Mouse (Mus musculus): ENCODE results near the gene Zmpste24.

Zmpste24 gene

DNA sequence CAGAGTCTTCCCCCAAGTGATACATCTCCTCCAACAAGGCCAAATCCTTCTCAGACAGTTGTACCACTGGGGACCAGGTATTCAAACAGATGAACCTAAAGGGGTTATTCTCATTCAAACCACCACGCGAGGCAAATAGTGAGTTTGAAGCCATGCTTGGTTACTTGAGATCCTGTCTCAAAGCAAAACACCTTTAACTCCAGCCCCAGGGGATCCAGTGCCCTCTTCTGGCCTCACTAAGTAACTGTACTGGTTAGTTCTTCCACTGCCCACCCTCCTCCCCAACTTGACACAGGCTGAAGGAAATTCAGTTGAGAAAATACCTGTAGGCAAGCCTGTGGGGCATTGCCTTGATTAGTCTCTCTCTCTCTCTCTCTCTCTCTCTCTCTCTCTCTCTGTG lies 65.0 kb downstream of the Zmpste24 start:
- DNase-seq (ENCODE audit: low read depth), result peak; percentile 41

DNA sequence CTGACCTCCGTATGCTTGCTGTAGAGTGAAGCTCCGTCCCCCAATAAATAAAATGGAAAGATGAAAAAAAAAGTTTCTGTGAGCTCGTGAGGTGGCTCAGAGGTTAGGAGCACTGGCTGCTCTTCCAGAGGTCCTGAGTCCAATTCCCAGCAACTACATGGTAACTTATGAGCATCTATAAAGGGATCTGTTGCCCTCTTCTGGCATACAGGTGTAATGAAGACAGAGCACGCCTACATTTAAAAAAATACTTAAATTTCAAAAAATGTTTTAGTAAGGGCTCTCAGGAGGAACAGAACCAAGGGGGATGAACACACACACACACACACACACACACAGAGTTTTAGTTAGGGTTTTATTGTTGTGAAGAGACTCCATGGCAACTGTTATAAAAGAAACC lies 66.6 kb downstream of the Zmpste24 start:
- peak; percentile 41 for DNase-seq (ENCODE audit: low read depth)

DNA sequence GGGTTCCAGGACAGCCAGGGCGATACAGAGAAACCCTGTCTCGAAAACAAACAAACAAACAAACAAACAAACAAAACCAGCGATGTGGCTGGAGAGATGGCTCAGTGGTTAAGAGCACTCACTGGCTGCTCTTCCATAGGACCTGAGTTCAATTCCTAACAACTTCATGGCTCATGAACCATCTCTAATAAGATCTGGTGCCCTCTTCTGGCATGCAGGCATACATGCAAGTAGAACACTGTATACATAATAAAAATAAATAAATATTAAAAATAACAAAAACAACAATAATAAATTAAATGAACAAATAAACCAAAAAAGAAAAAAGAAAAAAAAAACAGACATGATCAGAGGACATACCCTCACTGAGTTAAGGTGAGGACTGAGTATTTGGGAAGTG lies 68.4 kb downstream of the Zmpste24 start:
- peak; percentile 33 for DNase-seq (ENCODE audit: low read depth)

DNA sequence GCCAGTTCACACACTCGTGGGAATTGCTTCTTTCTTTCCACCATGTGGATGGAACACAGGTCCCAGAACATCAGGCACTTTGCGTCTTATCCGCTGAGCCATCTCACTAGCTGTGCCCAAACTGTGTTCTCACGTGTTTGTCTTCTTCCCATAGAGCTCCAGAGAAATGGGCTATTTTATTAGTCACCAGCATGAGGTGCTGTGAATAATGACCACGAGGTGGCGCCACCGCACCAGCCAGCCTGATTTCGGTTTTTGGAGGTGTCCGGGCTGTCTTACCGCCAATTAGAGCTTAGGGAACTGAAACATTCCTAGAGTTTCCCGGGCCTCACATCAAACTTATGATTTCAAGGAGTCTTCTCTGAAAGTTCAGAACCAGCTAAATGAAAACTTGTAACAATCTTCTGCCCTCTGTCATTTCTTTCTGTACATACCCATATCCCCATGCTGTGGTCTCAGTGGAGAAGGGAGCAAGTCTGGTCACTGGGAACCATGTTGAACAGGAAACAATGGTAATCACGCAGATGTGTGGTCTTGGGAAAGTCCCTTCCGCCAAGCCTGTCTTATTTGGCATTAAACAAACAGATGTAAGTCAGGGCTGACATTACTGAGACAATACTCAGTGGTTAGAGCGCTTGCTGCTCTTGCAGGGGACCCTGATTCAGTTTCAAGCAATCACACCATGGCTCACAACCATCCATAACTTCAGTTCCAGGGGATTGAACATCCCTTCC lies 69.2 kb downstream of the Zmpste24 start:
- DNase-seq (ENCODE audit: low read depth), result peak; percentile 81

DNA sequence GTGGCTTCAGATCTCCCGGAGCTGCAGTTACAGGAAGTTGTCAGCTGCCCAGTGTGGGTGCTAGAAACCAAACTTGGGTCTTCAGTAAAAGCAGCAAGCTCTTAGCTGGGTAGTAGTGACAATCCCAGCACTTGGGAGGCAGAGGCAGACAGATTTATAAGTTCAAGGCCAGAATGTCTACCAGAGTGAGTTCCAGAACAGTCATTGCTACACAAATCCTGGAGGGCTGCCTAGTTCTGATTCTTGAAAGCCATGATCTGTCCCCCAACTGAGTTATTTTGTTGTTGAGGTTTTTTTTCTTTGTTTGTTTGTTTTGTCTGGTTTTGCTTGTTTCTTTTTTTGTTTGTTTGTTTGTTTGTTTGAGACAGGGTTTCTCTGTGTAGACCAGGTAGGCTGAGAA lies 69.9 kb downstream of the Zmpste24 start:
- no peak for DNase-seq (ENCODE audit: low read depth)

DNA sequence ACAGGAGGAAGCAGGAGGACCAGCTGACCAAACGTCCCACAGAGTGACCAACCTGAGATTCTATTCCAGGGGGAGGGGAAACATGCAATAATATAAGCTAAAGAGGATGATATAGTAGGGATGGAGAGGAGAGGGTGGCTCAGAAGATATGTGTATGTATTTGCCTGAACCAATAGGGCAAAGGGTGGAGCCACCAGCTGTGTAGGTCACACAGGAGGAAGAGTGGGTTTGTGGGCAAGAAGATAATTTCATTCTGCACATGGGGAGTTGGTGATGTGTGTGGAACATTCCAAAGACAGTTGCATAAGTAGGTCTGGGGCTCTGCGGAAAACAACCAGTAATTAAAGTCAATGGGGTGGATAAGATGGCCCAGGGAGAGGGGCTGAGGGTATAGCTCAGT lies 72.4 kb downstream of the Zmpste24 start:
- no peak for DNase-seq (ENCODE audit: low read depth)

DNA sequence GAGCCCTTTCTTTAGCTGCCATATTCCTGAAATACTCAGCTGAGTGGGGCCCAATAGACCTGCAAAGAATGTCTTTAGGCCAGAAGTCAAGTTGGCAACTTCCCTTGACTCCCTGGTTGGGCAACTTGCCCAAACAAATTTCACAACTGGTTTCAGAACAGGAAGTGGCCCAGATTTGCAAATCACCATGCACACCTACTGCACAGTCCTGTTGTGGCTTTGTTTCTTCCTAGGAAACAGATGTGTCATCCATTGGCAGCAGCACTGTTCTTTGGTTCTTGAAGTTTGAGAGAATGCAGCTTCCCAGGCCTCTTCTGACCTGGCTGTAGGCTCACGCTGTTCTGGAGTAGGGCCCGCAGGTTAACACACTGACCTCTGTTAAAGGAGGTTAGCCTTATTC lies 74.1 kb downstream of the Zmpste24 start:
- no peak for DNase-seq (ENCODE audit: low read depth)

DNA sequence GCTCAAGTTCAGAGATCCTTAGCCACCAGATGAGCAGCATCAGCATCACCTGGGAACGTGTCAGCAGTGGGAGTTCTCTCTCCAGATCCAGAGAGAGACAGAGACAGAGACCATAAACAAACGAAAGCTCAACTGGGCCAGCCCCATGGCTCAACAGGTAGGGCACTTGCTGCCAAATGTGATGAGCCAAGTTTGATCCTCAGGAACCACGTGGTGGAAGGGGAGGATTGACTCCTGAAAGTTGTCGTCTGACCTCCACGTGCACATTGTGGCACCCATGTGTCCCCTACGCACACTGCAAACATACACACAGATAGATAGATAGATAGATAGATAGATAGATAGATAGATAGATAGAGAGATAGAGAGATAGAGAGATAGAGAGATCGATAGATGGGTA lies 74.6 kb downstream of the Zmpste24 start:
- no peak for DNase-seq (ENCODE audit: low read depth)

DNA sequence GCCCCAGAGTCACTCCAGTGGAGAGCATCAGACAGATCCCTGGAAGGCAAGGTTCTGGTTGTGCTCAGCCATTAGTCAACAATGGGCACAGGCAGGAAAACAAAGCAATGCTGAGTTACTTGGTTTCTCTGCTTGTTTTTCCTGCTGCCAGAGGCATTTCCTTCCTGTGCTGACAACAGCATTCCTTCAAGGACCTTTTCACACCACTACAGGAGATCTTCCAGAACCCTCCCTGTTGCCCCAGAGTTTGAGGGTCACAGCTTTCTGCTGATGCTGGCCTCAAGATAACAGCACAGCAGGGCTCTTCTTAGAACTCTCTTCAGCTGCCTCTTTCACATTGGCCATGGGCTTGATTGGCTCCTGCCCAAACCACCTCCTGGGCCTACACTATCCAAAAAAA lies 76.1 kb downstream of the Zmpste24 start:
- DNase-seq (ENCODE audit: low read depth), result no peak

DNA sequence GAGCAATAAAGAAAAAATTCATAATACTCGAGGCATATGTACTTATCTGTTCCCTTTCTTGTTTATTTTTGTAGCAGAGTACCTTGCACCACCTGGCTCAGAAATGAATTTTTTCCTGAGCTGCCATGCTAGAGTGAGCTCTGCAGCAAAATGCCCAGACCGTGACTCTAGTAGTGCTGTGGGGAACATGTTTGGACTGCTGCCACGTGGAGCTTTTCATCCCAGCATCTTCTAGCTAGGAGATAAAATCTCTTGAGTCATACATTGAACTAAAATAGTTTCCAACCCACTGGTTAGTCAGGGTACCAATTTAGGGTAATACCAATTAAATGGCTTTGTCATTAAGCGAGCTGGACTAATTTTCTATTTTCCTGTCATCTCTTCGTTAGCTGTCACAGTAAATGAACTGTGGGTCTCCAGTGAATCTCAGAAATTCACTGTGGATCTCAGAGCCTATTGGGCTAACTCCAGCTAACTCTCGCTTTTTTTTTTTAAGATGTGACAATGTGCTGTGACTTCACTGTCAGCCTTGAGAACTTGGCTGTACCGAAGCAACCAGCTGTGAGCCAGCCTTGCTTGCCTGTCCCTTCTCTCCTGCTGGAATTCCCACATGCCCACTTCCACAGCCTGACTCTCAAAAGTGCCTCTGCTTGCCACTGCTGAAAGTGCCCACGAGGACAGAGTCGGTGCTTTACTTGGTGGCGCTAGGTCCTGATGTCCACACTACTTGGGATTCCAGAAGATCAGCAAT lies 77.8 kb downstream of the Zmpste24 start:
- DNase-seq (ENCODE audit: low read depth), result no peak

DNA sequence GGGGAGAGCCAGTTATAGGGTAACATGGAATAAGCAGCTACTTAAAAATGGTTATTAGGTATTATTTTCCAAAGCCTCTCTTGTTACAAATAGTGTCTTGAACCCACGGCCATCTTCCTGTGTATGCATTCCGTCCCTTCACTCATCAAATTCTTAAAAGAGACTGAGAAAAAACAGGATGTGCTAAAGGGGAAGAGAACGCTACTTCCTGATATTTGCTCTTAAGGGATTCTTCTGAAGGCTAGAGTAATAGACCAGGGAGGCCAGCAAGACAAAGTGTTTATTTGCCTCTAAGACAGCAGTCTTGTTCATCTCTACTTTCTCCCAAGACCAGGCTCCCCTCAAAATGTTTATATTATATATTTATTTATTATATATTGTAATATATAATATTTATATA lies 79.8 kb downstream of the Zmpste24 start:
- no peak for DNase-seq (ENCODE audit: low read depth)

DNA sequence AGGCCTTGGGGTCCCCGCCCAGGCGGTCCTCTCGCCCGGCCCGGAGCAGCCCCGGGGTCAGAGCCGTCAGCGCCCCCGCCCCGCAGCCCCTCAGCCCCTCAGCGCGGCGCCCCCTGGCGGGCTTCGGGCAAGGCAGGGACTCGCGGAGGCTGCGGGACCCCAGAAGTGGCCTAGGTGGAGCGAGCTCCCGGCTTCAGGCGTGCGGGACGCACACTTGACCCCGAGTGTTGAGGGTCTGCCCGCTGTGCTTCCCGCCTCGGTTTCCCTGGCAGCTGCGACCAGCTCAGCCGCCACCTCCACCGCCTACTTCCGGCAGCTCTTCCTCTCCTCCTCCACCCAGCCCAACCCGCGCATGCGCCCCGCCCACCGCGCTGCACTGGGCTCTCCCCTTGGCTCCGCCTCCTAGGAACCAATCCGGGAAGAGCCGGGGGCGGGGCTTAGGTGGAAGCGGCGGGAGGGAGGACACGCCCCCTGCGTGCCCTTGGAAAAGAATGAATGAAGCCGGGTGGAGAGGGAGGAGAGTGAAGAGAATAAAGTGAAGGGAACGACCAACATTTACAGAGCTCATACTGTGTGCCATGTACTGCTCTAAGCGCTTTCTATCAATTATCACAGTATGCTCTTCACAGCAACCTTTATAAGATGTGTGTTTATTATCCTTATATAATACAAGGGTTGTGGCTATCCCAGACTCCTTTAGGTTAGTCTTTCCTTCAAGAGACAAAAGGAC lies 80.9 kb downstream of the Zmpste24 start, which contains the start of gene Smap2:
Gene Smap2, minus strand, starts transcription at position 320 of the 730 bp plus-strand sequence.
- peak; percentile 97 for DNase-seq (ENCODE audit: low read depth)

DNA sequence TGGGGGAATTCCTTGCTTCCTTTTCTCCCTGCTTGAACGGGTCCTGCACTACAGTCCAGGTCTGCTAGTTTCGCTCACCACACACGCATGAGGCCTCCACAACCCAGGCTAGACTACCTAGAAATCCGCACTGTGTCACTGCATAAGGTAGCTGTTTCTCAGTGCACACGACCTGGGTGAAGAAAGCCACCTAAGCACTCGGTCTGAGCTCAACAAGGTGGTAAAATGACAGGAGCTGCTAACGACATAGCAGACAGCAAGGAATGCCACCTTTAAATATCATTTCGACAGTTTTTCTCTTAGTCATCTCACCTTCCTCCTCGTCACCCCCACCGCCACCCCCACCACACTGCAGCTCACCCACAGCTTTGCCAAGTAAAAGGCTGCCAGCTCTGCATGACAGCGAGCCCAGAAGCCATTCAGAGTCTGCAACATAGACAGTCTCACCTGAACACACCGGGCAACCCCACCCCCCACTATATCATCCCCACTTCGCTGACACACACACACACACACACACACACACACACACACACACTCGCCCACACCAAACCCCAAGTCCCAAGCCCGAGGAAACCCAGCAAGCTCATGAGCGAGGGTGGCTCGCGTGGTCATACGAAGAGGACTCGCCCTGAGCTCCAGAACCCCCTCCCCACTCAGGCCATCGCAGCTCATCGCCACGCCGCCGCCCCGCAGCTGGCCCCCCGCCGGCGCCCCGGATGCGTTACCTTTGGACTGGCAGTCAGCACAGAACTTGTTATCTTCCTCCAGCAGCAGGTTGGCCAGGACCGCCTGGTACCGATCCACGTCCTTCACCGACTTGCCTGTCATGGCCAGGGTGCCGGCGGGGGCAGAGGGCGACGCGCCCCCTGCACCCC lies 81.8 kb downstream of the Zmpste24 start:
- DNase-seq (ENCODE audit: low read depth), result peak; percentile 74

DNA sequence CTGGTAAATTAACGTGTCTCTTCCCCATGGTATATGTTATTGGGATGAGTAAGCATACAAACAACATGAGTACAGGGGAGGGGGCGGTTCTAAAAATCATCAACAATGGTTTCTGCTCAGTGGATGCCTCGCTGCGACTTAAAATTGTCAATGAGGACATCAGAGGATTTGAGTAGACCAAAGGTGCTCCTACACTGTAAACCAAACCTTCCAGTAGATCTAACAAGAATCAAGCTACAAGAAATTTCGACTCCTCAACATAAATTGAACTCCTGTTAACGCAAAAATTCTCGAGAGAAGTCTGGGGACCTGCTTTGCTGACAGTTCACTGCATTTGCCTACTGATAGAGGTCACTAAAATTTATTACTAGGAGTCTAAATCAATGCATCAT lies 82.8 kb downstream of the Zmpste24 start:
- peak; percentile 28 for DNase-seq (ENCODE audit: low read depth)

DNA sequence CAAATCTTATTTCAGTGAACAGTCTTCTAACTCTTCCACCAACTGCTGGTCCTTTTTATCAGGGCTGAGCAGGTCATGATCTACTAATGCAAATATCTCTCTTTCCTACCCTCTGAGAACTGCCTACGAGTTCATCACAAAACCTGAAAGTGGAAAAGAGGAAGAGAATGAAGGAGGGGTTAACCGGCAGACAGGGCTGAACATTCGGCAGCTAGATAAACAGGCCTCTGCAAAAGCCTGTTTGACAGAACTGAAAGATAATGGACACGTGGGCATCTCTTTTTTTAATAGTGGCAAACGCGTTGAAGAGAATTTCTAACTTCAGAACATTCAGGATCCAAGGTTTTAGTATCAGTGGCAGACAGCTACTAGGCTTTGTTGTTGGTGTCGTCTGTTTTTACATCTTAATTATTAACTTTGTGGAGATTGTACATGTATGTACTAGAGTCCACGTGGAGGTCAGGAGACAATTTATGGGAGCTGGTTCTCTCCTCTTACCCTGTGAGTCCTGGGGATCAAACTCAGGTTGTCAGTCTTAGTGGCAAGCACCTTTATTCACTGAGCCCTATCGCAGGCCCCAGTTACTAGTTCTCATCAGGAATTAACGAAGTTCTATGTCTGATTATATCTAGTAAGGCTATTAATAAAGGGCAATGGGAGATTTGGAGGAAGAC lies 83.3 kb downstream of the Zmpste24 start:
- peak; percentile 26 for DNase-seq (ENCODE audit: low read depth)

DNA sequence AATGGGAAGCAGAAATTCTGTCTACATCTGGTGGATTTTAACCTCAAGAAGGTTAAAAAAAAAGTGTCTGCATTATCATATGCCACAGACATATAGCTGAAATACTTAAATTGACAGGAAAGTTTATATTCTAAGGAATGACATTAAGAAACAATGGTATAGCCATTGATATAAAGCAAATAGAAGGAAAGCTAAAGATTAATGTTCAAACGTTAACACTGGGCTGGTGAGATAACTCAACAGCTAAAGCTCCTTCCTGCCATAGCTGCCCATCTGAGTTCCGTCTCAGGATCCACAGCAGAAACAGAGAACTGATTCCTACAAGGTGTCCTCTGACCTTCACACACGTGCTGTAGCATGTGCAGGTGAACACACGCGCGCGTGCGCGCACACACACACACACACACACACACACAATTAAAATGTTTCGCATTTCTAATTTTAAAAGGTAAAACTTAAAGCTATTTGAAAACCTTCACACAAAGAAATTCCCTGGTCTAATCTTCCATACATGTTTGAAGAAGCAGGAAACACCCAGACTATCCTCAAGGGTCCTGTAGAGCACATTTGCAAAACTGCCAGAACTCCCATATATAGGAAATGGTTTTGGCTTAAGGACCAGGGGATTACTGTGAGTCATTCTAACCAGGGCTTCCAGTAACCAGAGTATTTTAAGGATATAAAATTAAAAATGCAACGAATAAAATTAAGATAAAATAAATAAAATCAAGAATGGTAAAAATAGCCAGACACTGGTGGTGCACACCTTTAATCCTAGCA lies 87.1 kb downstream of the Zmpste24 start:
- no peak for DNase-seq (ENCODE audit: low read depth)

Data from induced T-regulatory cell, adult 2 months (primary cell).